Mouse (Mus musculus) erythroblast, adult 5-6 weeks (primary cell): ENCODE results near the gene Pih1d2. TPM values are rescaled to one million over a fixed set of nuclear protein-coding genes. Genes with fewer than 3 reads are reported as not detected.

Experiments
- total RNA-seq, 2 experiments: library from RNA; stranded (forward) in 1 of 2; stranded (reverse) in 1 of 2; fragments of 150-400 nt in 1 of 2; fragments of 200-764, 138-1000 nt in 1 of 2; gene quantifications; 2 replicates each; pipeline versions ENCODE4 v1.2.3 to v1.2.4; 2015 to 2017; ENCODE audit warnings: low replicate concordance in 2 of 2

The Pih1d2 gene
- total RNA-seq, 2 experiments from 2014 or later = 1.0 TPM; not detected in 1

Other genes starting within 250 kb of the Pih1d2 start
- gene Plet1, start 122.8 kb upstream of the Pih1d2 start, total RNA-seq (2015; ENCODE audit: low replicate concordance) = not detected in 2 replicates
- not detected in 2 replicates for gene Plet1, start 122.8 kb upstream of the Pih1d2 start, total RNA-seq (2017; ENCODE audit: low replicate concordance)
- gene Pts, start 88.6 kb upstream of the Pih1d2 start, total RNA-seq (2015; ENCODE audit: low replicate concordance) = 16.3 and 20.5 TPM in 2 replicates
- 15.8 and 19.4 TPM in 2 replicates for gene Pts, start 88.6 kb upstream of the Pih1d2 start, total RNA-seq (2017; ENCODE audit: low replicate concordance)
- gene Il18, start 62.5 kb upstream of the Pih1d2 start, total RNA-seq (2015; ENCODE audit: low replicate concordance) = 21.5 TPM in 1 of 2 replicates, not detected in the other
- gene Il18, start 62.5 kb upstream of the Pih1d2 start, total RNA-seq (2017; ENCODE audit: low replicate concordance) = 2.4 and 3.7 TPM in 2 replicates
- 0.84 and 1.7 TPM in 2 replicates for gene Bco2, start 62.1 kb upstream of the Pih1d2 start, total RNA-seq (2015; ENCODE audit: low replicate concordance)
- gene Bco2, start 62.1 kb upstream of the Pih1d2 start, total RNA-seq (2017; ENCODE audit: low replicate concordance) = 0.17 and 2.0 TPM in 2 replicates
- not detected in 2 replicates for gene Tex12, start 56.0 kb upstream of the Pih1d2 start, total RNA-seq (2015; ENCODE audit: low replicate concordance)
- gene Tex12, start 56.0 kb upstream of the Pih1d2 start, total RNA-seq (2017; ENCODE audit: low replicate concordance) = not detected in 2 replicates
- gene Sdhd, start 13.5 kb upstream of the Pih1d2 start, total RNA-seq (2015; ENCODE audit: low replicate concordance) = 50.0 and 63.1 TPM in 2 replicates
- 26.2 and 57.2 TPM in 2 replicates for gene Sdhd, start 13.5 kb upstream of the Pih1d2 start, total RNA-seq (2017; ENCODE audit: low replicate concordance)
- 21.1 and 27.1 TPM in 2 replicates for gene Timm8b, start 13.4 kb upstream of the Pih1d2 start, total RNA-seq (2015; ENCODE audit: low replicate concordance)
- gene Timm8b, start 13.4 kb upstream of the Pih1d2 start, total RNA-seq (2017; ENCODE audit: low replicate concordance) = 27.5 and 70.9 TPM in 2 replicates
- gene Nkapd1, start 143 bp downstream of the Pih1d2 start, total RNA-seq (2015; ENCODE audit: low replicate concordance) = 9.0 and 15.3 TPM in 2 replicates
- 5.3 and 7.2 TPM in 2 replicates for gene Nkapd1, start 143 bp downstream of the Pih1d2 start, total RNA-seq (2017; ENCODE audit: low replicate concordance)
- gene Dlat, start 42.5 kb downstream of the Pih1d2 start, total RNA-seq (2015; ENCODE audit: low replicate concordance) = 16.7 and 19.8 TPM in 2 replicates
- 6.7 and 16.4 TPM in 2 replicates for gene Dlat, start 42.5 kb downstream of the Pih1d2 start, total RNA-seq (2017; ENCODE audit: low replicate concordance)
- not detected in 2 replicates for gene Dixdc1, start 122.2 kb downstream of the Pih1d2 start, total RNA-seq (2015; ENCODE audit: low replicate concordance)
- 0.68 TPM in 1 of 2 replicates, not detected in the other for gene Dixdc1, start 122.2 kb downstream of the Pih1d2 start, total RNA-seq (2017; ENCODE audit: low replicate concordance)
- not detected in 2 replicates for gene 2310030G06Rik, start 129.2 kb downstream of the Pih1d2 start, total RNA-seq (2015; ENCODE audit: low replicate concordance)
- gene 2310030G06Rik, start 129.2 kb downstream of the Pih1d2 start, total RNA-seq (2017; ENCODE audit: low replicate concordance) = not detected in 2 replicates
- gene Cryab, start 134.0 kb downstream of the Pih1d2 start, total RNA-seq (2015; ENCODE audit: low replicate concordance) = not detected in 2 replicates
- gene Cryab, start 134.0 kb downstream of the Pih1d2 start, total RNA-seq (2017; ENCODE audit: low replicate concordance) = not detected in 2 replicates
- not detected in 2 replicates for gene Hspb2, start 135.0 kb downstream of the Pih1d2 start, total RNA-seq (2015; ENCODE audit: low replicate concordance)
- gene Hspb2, start 135.0 kb downstream of the Pih1d2 start, total RNA-seq (2017; ENCODE audit: low replicate concordance) = not detected in 2 replicates
- 2.5 and 5.8 TPM in 2 replicates for gene Fdxacb1, start 150.9 kb downstream of the Pih1d2 start, total RNA-seq (2015; ENCODE audit: low replicate concordance)
- 2.2 and 3.5 TPM in 2 replicates for gene Fdxacb1, start 150.9 kb downstream of the Pih1d2 start, total RNA-seq (2017; ENCODE audit: low replicate concordance)
- gene Alg9, start 157.7 kb downstream of the Pih1d2 start, total RNA-seq (2015; ENCODE audit: low replicate concordance) = 46.1 and 60.4 TPM in 2 replicates
- gene Alg9, start 157.7 kb downstream of the Pih1d2 start, total RNA-seq (2017; ENCODE audit: low replicate concordance) = 18.0 and 28.7 TPM in 2 replicates
- 30.6 and 50.6 TPM in 2 replicates for gene 1110032A03Rik, start 158.2 kb downstream of the Pih1d2 start, total RNA-seq (2015; ENCODE audit: low replicate concordance)
- gene 1110032A03Rik, start 158.2 kb downstream of the Pih1d2 start, total RNA-seq (2017; ENCODE audit: low replicate concordance) = 38.8 and 44.6 TPM in 2 replicates
- gene Ppp2r1b, start 228.0 kb downstream of the Pih1d2 start, total RNA-seq (2015; ENCODE audit: low replicate concordance) = 43.5 and 61.5 TPM in 2 replicates
- gene Ppp2r1b, start 228.0 kb downstream of the Pih1d2 start, total RNA-seq (2017; ENCODE audit: low replicate concordance) = 71.8 and 77.1 TPM in 2 replicates